Mouse (Mus musculus) kidney, adult 8-10 months (tissue): Measurements from ENCODE around the gene Srgap2.

ENCODE experiments used
- DNase-seq, 2 experiments: peaks; one replicate each; pipeline ENCODE4 v3.0.0; 2022

The Srgap2 gene

DNA sequence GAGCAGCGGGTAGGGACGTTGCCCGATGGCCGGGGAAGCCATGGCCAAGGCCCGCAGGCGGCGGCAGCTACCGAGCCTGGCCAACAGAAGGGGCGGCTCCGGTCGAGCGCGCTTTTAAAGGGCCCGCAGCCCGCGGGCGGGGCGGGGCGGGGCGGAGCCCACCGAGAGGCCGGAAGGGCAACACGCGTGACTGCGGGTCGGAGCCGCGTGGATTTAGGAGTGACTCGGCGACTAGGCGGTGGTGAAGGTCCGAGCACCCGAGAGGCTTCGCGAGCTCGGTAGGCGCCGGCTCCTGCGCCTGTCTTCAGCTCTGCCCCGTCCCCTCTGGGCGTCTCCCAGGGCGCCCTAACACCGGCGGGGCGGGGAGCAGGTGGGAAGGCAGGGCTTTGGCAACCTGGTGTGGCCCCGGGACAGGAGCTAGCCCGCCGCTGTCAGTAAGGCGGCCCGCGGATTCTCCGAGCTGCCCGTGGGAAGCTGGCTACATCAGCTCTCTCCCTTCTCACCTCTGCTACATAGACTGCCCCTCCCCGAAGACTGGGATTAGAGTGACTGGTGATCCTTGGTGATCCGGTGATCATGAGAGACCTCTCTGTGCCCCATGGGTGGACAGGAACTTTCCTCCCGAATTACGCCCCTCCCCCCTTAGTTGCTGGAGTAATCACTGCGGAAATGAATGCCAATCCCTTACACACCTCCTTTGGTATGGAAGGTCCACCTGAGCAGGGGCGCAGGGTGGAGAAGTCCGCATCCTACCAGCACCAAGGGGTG is 281.9 kb downstream of the Srgap2 start, which contains the start of gene Rassf5:
Gene Rassf5 (minus strand): TSS at position 170 of the 768 bp plus-strand sequence.
- DNase-seq: peak; percentile 67 to 85

DNA sequence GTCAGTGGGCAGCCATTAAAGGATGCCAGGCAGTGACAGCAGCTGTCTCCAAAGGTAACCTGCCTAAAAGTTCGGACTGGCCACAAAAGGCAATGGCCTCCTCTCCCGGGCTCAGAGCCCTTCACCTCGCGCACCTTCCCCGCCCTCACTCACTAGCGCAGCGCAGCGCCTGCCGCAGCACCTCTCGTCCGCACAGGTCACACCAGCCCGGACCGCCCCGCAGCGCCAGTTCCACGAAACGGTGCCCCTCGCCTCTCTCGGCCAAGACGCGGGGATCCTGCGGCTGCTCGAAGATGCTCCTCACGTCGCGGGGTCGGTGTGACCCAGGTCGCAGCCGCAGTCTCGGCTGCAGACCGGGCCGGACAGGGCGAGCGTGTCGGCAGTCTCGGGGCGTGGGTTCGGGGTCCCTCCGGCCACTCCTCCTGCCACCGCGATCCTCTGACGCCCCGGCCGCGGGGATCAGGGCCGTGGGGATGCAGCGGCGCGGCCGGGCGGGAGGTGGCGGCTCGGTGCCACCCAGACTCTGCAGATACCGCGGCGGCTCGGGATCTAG is 282.5 kb downstream of the Srgap2 start:
- peak in 1 of 2 experiments; percentile 9 for DNase-seq

GRCm38 (mm10) chr1:131242956-131243355 is 284.2 kb downstream of the Srgap2 start:
- DNase-seq: no peak

DNA sequence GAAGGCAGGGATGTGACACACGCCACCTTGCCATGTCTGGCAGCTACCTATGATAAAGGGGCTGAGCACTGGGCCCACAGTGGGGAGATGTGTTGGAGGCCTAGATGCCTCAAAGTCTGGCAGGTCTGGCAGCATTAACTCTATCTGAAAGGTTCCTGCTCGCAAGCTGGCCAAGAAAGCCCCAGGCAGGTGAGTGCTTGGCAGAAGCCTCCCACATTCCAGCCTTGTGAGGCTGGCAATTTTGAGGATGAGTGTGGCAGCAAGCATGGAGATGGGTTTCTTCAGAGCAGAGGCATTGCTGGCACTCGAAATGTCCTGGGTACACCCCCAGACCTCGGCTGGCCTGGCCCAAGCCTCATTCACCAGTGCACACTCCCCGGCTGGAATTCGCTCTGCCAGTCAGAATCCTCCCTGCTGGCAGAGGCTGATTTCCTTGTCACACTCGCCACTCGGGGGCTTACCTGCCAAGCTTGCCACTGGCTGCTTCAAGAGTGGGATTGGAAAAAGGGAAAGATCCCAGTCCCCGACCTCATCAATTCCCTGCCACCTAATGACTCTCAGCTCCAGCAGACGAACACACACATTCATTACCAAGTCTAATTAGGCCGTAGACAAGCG is 287.5 kb downstream of the Srgap2 start:
- no peak for DNase-seq

GRCm38 (mm10) chr1:131238931-131239381 is 288.2 kb downstream of the Srgap2 start:
- peak; percentile 39 to 64 for DNase-seq

DNA sequence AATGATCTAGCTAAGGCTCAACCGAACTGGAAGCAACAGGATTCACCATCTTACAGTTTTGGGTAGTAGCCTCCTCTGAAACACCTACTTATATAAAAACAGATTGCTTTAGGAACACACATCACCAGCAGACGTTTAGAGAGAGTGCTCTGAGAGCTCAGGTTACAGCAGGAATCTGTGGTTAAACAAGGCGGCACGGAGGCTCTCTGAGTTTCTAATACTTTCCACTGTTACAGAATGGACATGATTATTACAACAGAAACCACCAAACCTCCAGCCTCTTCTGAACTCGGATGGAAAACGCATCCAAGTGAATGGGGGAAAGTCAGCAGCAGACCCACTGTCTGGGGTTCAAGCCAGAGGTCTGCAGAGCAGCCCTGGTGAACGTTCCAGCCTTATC is 291.1 kb downstream of the Srgap2 start:
- no peak for DNase-seq
